Mouse (Mus musculus): ENCODE data around the gene Smarca5. TPM values are rescaled to one million over a fixed set of nuclear protein-coding genes. Genes with fewer than 3 reads are reported as not detected.

Gene Smarca5
- polyA plus RNA-seq, 1 experiment from 2014 or later = 28.3 TPM

DNA sequence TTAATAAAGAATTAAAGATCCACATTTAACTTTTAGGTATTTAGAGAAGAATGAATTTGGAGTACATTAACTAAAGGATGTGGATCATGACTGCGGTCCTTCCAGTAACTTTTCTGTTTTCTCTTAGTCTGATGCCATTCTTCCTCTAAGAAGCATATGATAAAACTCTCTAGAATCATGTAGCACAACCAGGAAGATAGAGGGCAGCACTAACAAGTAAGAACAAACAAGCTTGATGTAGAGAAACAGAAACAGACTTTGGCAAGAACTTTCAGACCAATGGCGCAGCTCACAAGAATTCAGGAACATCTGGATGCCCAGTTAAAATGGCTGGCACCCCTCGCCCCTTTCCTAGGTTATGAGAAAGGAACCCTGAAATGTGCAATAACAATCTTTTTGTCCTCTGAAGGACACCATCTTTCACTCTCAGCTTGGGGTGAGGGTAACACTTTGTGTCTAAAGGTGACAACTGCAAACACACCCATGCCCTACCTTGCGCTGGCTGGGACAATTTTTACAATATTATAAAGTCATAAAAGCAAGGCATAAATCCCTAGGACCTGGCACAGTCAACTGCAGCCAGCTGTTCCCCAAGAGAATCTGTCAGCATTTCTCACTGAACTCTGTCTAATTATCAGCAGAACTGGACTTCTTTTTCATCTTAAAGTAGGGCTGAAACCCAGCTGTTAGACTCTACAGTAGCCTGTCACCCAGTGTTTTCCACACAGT lies 33.6 kb upstream of the Smarca5 start:
- Histone ChIP-seq H3K4me3 (ENCODE audit: low read depth, low read length) (no peak overlapping the region), H3K9me3 (ENCODE audit: control insufficient read depth, low read length) (no peaks in the 10 kb centered on the region), H3K36me3 (ENCODE audit: control insufficient read depth, insufficient read depth, low read length) (peaks cover 17% of the 10 kb centered on the region), H3K4me2 (replicated peaks; ENCODE audit: low read depth) (no peak overlapping the region), H3K27me3 (ENCODE audit: control insufficient read depth, insufficient read depth, low read length) (no peaks in the 10 kb centered on the region), H3K9ac (ENCODE audit: low read length) (no peak overlapping the region), H3K4me1 (replicated peaks; ENCODE audit: control insufficient read depth, insufficient read depth) (no peaks in the 10 kb centered on the region), H3K27ac (replicated peaks) (no peak overlapping the region)
- WGBS = 70% methylated on average over 4 of the region's 4 CpGs
- DNase-seq (ENCODE audit: low spot score) = no peak
- no peak for ATAC-seq (ENCODE audit: low FRiP score, low TSS enrichment)
- TF ChIP-seq EP300 (optimal IDR thresholded peaks at IDR 0.05) (no peak), CTCF (IDR thresholded peaks at IDR 0.05; ENCODE audit: low read depth) (peak; percentile 81)

DNA sequence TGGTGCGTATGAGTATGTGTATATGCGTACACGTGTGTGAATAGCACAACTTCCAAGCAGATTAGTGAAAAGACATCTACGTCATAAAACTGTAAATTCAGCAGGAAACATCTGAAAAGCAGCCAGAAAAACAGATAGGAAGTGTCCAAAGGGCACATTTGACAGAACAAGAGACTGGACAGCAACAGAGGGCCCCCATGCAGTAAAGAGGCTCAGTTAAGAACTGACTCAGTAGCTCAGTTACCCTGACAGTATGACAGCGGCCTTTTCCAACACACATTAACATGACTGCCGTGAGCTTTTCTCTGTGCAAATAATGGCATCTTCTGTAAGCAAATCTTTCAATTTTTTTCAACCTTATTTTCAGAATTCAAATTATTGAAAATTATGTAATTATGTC lies 29.2 kb upstream of the Smarca5 start:
- H3K27me3 ChIP-seq (ENCODE audit: control insufficient read depth, insufficient read depth, low read length) = no peaks in the 10 kb centered on the region

DNA sequence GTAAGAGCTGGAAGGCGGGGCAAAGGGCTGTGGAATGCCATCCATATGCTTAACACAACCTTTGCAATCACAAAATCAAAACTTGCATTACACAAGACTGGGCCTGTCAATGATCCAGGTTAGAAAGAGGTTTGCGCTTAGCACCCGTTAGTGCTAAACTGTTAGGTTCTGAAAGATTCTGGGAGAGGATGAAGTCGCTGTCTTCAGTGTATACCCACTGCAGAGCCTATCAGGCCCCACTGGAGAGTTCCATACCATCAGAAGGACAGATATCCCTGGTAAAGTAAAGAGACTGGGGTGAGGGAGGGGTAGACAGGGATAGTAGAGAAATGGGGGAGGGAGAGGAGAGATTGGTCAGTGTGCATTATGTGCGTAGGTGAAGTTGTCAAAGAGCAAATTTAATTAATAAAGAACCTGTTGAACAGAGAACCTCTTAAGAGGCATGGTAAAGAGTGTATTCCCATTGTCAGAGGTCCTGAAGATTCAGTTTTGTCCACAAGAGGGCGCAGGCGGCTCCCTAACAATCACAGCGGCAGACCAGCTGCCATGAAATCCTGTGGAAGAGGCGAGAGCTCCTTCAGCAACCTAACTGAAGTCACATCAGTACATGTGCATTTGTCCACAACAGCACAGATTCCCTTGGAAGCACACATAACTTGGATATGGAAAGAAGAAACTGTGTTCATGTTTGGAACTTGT lies 13.9 kb upstream of the Smarca5 start:
- no peak overlapping the region for H3K4me2 ChIP-seq (replicated peaks; ENCODE audit: low read depth)
- TF ChIP-seq EP300 (optimal IDR thresholded peaks at IDR 0.05) = no peak
- TF ChIP-seq CTCF (IDR thresholded peaks at IDR 0.05; ENCODE audit: low read depth) = peak; percentile 94
- WGBS = 25% methylated on average over 9 of the region's 9 CpGs
- no peaks in the 10 kb centered on the region for H3K36me3 ChIP-seq (ENCODE audit: control insufficient read depth, insufficient read depth, low read length)
- ATAC-seq (ENCODE audit: low FRiP score, low TSS enrichment) = peak; percentile 68
- H3K27me3 ChIP-seq (ENCODE audit: control insufficient read depth, insufficient read depth, low read length) = no peaks in the 10 kb centered on the region
- H3K9ac ChIP-seq (ENCODE audit: low read length) = no peak overlapping the region
- H3K4me1 ChIP-seq (replicated peaks; ENCODE audit: control insufficient read depth, insufficient read depth) = no peaks in the 10 kb centered on the region
- H3K27ac ChIP-seq (replicated peaks) = no peak overlapping the region
- no peaks in the 10 kb centered on the region for H3K9me3 ChIP-seq (ENCODE audit: control insufficient read depth, low read length)
- H3K4me3 ChIP-seq (ENCODE audit: low read depth, low read length) = no peak overlapping the region
- peak; percentile 86 for DNase-seq (ENCODE audit: low spot score)

More for the DNA sequence above, 29.2 kb upstream of the Smarca5 start:
- DNase-seq (ENCODE audit: low spot score) (no peak), ATAC-seq (ENCODE audit: low FRiP score, low TSS enrichment) (no peak)
- Histone ChIP-seq H3K36me3 (ENCODE audit: control insufficient read depth, insufficient read depth, low read length) (peaks cover 15% of the 10 kb centered on the region), H3K4me1 (replicated peaks; ENCODE audit: control insufficient read depth, insufficient read depth) (no peaks in the 10 kb centered on the region), H3K4me2 (replicated peaks; ENCODE audit: low read depth) (no peak overlapping the region), H3K9me3 (ENCODE audit: control insufficient read depth, low read length) (no peaks in the 10 kb centered on the region), H3K4me3 (ENCODE audit: low read depth, low read length) (no peak overlapping the region), H3K27ac (replicated peaks) (no peak overlapping the region), H3K9ac (ENCODE audit: low read length) (no peak overlapping the region)
- WGBS = 91% methylated on average over 6 of the region's 6 CpGs
- TF ChIP-seq EP300 (optimal IDR thresholded peaks at IDR 0.05) (no peak), CTCF (IDR thresholded peaks at IDR 0.05; ENCODE audit: low read depth) (no peak)

DNA sequence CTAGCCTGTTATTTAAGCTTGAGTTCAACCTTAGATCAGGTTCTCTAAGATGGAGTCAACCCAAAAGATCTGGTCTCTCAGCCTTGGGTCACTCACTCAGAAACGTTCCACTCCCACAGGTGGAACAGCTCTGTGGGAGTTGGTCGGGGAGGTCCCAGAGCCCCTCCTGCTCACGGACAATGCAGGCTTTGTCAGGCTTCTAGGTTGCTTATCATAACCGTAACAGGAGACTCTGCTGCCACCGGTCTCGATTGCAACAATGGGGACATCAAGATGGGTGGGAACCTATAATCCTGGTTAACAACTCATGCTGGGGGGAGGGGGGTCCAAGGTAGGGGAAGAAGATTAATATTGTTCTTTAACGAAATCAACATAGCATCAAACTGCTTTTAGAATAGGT lies 13.1 kb upstream of the Smarca5 start:
- H3K27me3 ChIP-seq (ENCODE audit: control insufficient read depth, insufficient read depth, low read length) = no peaks in the 10 kb centered on the region
- no peaks in the 10 kb centered on the region for H3K9me3 ChIP-seq (ENCODE audit: control insufficient read depth, low read length)
- H3K4me1 ChIP-seq (replicated peaks; ENCODE audit: control insufficient read depth, insufficient read depth) = no peaks in the 10 kb centered on the region
- no peak for TF ChIP-seq EP300 (optimal IDR thresholded peaks at IDR 0.05)
- no peak for TF ChIP-seq CTCF (IDR thresholded peaks at IDR 0.05; ENCODE audit: low read depth)
- no peak overlapping the region for H3K4me2 ChIP-seq (replicated peaks; ENCODE audit: low read depth)
- no peaks in the 10 kb centered on the region for H3K36me3 ChIP-seq (ENCODE audit: control insufficient read depth, insufficient read depth, low read length)
- H3K4me3 ChIP-seq (ENCODE audit: low read depth, low read length) = no peak overlapping the region
- 56% methylated on average over 7 of the region's 7 CpGs for WGBS
- ATAC-seq (ENCODE audit: low FRiP score, low TSS enrichment) (no peak), DNase-seq (ENCODE audit: low spot score) (no peak)
- H3K9ac ChIP-seq (ENCODE audit: low read length) = no peak overlapping the region
- no peak overlapping the region for H3K27ac ChIP-seq (replicated peaks)

DNA sequence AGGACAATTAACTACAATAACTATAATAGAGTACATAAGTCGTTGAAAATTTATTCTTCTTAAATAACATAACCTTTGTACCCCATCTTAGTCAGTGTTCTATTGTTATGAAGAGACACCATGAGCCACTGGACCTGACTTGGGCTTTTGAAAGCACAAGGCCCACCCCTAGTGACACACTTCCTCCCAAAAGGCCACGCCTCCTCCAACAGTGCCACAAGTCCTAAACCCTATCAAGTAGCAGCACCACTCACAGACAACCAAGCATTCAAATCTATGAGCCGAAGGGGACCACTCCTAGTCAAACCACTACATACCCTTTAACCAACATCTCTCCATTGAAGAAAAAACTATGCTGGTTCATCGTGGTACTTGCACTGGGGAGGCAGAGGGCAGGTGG lies 9.8 kb upstream of the Smarca5 start:
- Histone ChIP-seq H3K4me2 (replicated peaks; ENCODE audit: low read depth) (no peak overlapping the region), H3K4me1 (replicated peaks; ENCODE audit: control insufficient read depth, insufficient read depth) (no peaks in the 10 kb centered on the region), H3K27me3 (ENCODE audit: control insufficient read depth, insufficient read depth, low read length) (no peaks in the 10 kb centered on the region), H3K27ac (replicated peaks) (no peak overlapping the region), H3K9me3 (ENCODE audit: control insufficient read depth, low read length) (no peaks in the 10 kb centered on the region), H3K36me3 (ENCODE audit: control insufficient read depth, insufficient read depth, low read length) (no peaks in the 10 kb centered on the region), H3K9ac (ENCODE audit: low read length) (no peak overlapping the region), H3K4me3 (ENCODE audit: low read depth, low read length) (no peak overlapping the region)
- DNase-seq (ENCODE audit: low spot score) = no peak
- no peak for TF ChIP-seq CTCF (IDR thresholded peaks at IDR 0.05; ENCODE audit: low read depth)
- no peak for TF ChIP-seq EP300 (optimal IDR thresholded peaks at IDR 0.05)
- WGBS = 90% methylated on average over 4 of the region's 4 CpGs
- ATAC-seq (ENCODE audit: low FRiP score, low TSS enrichment) = no peak

- H3K4me1 ChIP-seq (replicated peaks; ENCODE audit: control insufficient read depth, insufficient read depth) = 0 out of 2 replicates have a peak, but pooled peaks cover 2% of the 10 kb centered on the region
- no peaks in the 10 kb centered on the region for H3K36me3 ChIP-seq (ENCODE audit: control insufficient read depth, insufficient read depth, low read length)
- peak overlapping the region; percentile 58 for H3K9ac ChIP-seq (ENCODE audit: low read length)
- peak overlapping the region; percentile 53 for H3K4me2 ChIP-seq (replicated peaks; ENCODE audit: low read depth)
- H3K9me3 ChIP-seq (ENCODE audit: control insufficient read depth, low read length) = no peaks in the 10 kb centered on the region
- peak overlapping the region; percentile 90 for H3K27ac ChIP-seq (replicated peaks)
- TF ChIP-seq EP300 (optimal IDR thresholded peaks at IDR 0.05) (no peak), CTCF (IDR thresholded peaks at IDR 0.05; ENCODE audit: low read depth) (no peak)
- 10% methylated on average over 14 of the region's 14 CpGs for WGBS
- peak overlapping the region; percentile 49 for H3K4me3 ChIP-seq (ENCODE audit: low read depth, low read length)
- H3K27me3 ChIP-seq (ENCODE audit: control insufficient read depth, insufficient read depth, low read length) = no peaks in the 10 kb centered on the region
- ATAC-seq (ENCODE audit: low FRiP score, low TSS enrichment) (peak; percentile 50), DNase-seq (ENCODE audit: low spot score) (no peak)
Measured at GRCm38 (mm10) chr8:80739932-80740331, 635 bp upstream of the Smarca5 start.

All from stomach, postnatal 0 days (tissue).